Mouse (Mus musculus) embryo, embryonic 10 days (tissue): Measurements from ENCODE around the gene Txk.
A peak's percentile ranks its signal among the peaks of the same experiment; 100 is the strongest.

Experiments
- DNase-seq: peaks from one replicate; pipeline ENCODE4 v3.0.0-alpha.2; 2015; ENCODE audit warnings: low spot score

Txk gene

GRCm38 (mm10) chr5:72694684-72695083, 57.9 kb downstream of the Txk start:
- no peak for DNase-seq

- no peak for DNase-seq
These were observed 62.1 kb downstream of the Txk start for GRCm38 (mm10) chr5:72690516-72690915.

- no peak for DNase-seq
These were observed 63.0 kb downstream of the Txk start for GRCm38 (mm10) chr5:72689556-72689955.

DNA sequence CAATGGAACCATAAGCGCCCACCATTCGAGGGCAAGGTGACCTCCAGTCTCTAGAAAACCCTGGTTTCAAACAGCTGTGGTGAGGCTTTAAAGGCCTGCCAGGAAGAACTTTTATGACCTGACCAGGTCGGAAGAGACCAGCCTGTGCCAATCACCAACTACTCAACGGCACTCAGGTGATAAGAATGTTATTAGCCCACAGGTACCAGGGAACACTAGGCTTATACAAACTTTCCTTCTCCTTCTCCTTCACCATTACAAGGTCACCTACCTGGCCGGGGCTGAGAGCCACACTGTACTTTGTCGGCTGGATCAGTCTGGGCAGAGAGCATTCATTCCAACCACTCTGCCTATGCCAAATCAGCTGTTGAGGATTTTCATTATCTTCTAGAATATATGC, 71.1 kb downstream of the Txk start:
- DNase-seq: no peak

- no peak for DNase-seq
These were observed 77.5 kb downstream of the Txk start for GRCm38 (mm10) chr5:72674994-72675542.

- no peak for DNase-seq
These were observed 81.4 kb downstream of the Txk start for GRCm38 (mm10) chr5:72671017-72671699.

DNA sequence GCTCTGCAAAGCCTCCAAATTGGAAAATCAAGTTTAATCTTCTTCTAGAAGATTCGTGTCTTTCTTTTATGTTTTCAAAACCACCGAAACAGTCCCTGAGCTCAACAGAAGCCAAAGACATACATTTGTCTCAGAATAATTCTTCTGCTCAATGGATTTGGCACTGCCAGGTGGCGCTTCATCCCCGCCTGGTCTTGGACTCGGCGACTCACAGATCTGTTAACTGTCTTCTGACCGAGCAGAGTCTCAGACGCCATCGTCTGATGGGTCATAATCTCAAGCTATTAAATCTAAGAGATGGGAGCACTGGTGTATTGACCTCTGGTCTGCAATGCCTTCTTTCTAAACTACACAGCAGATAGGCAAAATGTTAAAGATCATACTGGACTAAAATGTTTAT, 84.2 kb downstream of the Txk start:
- no peak for DNase-seq

- DNase-seq: no peak
These were observed 86.1 kb downstream of the Txk start for GRCm38 (mm10) chr5:72666428-72666827.

GRCm38 (mm10) chr5:72665281-72665680, 87.3 kb downstream of the Txk start:
- DNase-seq: peak; percentile 44

DNA sequence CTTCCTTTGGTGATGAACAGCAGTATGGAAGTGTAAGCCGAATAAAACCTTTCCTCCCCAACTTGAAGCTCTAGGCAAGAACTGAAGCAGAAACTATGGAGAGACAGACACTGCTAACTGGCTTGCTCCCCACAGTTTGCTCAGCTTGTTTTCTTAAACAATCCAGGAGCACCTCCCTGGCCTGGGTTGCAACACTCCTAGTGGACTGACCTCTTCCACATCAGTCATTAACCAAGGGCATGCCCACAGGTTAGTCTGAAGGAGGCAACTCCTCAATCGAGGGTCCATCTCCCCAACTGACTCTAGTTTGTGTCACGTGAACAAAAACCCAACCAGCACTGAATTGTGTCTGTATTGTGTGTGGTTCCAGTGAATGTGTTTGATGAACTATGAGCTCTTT, 87.7 kb downstream of the Txk start:
- DNase-seq: no peak

- no peak for DNase-seq
These were observed 88.5 kb downstream of the Txk start for GRCm38 (mm10) chr5:72664126-72664525.

DNA sequence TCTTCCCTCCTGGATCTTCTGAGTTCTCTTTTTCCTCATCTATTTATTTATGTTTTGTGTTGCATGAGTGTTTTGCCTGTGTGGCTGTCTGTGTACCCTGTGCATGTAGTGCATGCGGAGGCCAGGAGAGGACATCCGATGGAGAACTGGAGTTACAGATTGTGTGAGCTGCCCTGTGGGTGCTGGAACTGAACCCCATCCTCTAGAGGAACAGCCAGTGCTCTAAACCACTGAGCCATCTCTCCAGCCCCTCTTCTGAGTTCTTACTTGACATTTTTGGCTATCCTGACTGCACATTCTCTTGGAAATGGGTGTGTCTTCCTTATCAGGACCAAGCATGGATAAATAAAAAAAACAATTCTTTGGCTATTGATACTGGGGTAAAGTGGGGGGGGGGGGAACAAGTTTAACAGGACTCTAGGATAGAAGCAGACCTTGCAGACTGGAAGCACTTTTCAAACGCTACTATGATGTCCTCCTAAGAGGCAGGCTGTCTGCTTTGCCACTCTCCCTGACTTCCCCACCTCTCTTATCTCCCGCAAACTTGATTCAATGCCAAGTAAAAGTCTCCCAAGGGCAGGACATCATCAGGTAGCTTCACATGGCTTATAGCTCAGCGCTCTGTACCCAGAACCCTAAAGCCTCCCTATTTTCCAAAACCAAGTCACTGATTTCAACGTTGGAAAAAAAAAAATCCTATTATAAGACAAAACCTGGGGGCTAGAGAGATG, 91.4 kb downstream of the Txk start:
- DNase-seq: no peak

- DNase-seq: no peak
These were observed 94.2 kb downstream of the Txk start for GRCm38 (mm10) chr5:72658375-72658774.

- no peak for DNase-seq
These were observed 96.2 kb downstream of the Txk start for GRCm38 (mm10) chr5:72656270-72656791.

GRCm38 (mm10) chr5:72653068-72653674, 99.4 kb downstream of the Txk start:
- peak; percentile 22 for DNase-seq

GRCm38 (mm10) chr5:72648987-72649735, 103.4 kb downstream of the Txk start:
- DNase-seq: no peak

DNA sequence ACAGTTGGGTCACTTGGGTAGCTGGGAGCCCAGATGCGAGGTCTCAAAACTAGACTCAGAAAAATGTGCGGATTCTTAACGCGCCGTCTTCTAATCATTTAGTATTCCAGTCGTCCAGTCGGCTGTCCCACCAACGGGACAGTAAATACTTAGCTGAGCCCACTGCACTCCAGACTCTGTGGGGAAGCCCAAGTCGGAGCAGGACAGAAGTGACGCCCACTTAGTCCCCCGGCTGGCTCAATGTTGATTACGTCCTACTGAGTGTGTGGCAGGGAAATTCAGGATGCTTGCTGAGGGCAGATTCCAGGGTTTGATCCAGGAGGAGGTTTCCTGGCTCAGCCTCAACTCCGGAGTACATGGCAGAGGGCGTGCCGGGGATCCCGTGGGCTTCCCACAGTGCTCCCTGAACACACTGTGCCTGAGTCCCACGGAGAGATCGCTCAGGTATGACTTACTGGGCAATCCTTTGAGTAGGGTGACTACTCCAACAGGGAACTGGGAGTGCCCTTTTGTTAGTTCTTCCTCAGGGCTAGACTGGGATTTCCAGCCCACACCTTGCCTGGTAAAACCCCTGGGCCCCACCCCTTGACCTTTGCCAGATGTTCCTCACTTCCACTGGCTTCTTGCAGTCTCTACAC, 104.5 kb downstream of the Txk start:
- peak; percentile 16 for DNase-seq

- peak; percentile 90 for DNase-seq
These were observed 105.1 kb downstream of the Txk start, which contains the start of gene Nipal1 for GRCm38 (mm10) chr5:72647418-72647907. Gene Nipal1 (plus strand): TSS chr5:72647795.

DNA sequence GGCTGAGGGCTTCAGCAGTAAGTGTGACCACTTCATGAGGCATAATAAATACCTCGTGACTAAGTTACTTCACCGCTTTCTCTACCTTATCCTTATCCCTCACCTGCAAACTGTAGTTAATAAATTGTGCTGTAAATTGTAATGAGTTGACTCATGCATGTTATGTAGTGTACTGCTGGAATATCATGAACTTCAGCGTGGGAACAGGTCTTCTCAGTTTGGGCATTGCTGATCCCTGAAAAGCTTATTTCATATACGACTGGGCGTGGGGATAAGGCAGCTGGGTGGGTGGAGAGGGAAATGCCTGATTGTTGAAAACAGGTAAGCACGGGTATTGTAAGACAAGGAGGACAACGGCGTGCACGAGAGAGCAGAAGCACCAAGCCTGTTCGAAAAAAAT, 105.6 kb downstream of the Txk start:
- DNase-seq: no peak

DNA sequence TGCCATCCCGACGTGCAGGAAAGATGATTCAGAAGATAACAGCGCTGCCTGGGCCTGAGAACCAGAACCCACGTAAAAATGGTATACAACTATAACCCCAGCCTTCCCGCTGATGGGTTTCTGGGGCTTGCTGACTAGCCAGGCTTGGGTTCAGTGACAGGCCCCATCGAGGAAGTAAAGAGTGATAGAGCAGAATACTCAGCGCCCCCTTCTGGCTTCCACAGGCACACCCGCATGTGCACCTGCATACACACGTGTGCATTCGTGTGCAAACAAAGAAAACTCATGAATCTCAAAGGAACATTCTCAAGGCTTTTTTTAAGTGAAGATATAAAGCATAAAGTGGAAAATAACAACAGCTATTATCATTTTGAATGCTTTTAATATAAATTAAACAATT, 106.4 kb downstream of the Txk start:
- DNase-seq: peak; percentile 33
